Mouse (Mus musculus) E14TG2a.4 (cell line): ENCODE measurements around the gene Slc35d2.

Experiments
- CTCF ChIP-seq: conservative IDR thresholded peaks from 2 replicates; pipeline ENCODE4 v1.5.1; 2014; ENCODE audit warnings: low read length
- NANOG ChIP-seq: IDR thresholded peaks from 2 replicates; pipeline ENCODE4 v1.6.1; 2014; ENCODE audit warnings: borderline replicate concordance, low read length, mixed read lengths

DNA sequence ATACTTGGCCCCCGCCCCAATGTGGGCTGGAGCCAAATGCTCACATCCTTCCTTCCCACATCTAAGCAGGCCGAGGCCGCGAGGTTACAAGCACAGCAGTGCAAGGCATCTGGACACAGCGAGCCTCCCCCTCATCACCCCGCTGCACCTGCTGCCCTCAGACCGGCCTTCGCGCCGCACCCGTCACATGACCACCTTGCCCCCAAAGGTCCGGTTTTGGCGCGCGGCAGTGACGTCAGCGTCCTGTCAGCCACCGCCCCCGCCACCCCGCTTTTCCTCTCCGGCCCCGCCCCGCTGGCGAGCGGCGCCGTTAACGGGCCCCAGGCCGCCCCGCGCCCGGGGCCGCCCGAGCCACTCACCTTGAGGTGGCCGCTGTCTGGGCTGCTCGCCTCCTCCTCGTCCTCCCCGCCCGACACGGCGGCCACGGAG lies 23.1 kb upstream of the Slc35d2 start:
- TF ChIP-seq NANOG (no peak), CTCF (no peak)
